Mouse (Mus musculus) spleen, adult 2 months (tissue): ENCODE results near the gene Micu1. TPM values are rescaled to one million over a fixed set of nuclear protein-coding genes. Genes with fewer than 3 reads are reported as not detected.

Experiments
- DNase-seq, 2 experiments: peaks; one replicate each; pipeline versions ENCODE4 v3.0.0 to v3.0.0-alpha.2; 2012 to 2021; ENCODE audit warnings: low spot score in 2 of 2, low read depth in 1 of 2
- H3K27ac ChIP-seq: fragments of 200-500 bp; 2 replicates; pipeline ENCODE4 v1.5.1; 2012; ENCODE audit warnings: low read length, inconsistent platforms; ENCODE audit not compliant: insufficient read depth
- H3K27me3 ChIP-seq: fragments of 200-500 bp; 2 replicates; pipeline ENCODE4 v1.6.1; 2012; ENCODE audit warnings: mild to moderate bottlenecking, moderate library complexity, low read length, inconsistent platforms; ENCODE audit not compliant: control insufficient read depth, insufficient read depth
- H3K36me3 ChIP-seq: fragments of 200-500 bp; 2 replicates; pipeline ENCODE4 v1.6.1; 2012; ENCODE audit warnings: mild to moderate bottlenecking, low read length, inconsistent platforms; ENCODE audit not compliant: control insufficient read depth, insufficient read depth
- H3K4me1 ChIP-seq: fragments of 200-500 bp; 2 replicates; pipeline ENCODE4 v1.6.1; 2011; ENCODE audit warnings: inconsistent platforms; ENCODE audit not compliant: control insufficient read depth, insufficient read depth, insufficient read length
- H3K4me3 ChIP-seq: fragments of 200-500 bp; 2 replicates; pipeline ENCODE4 v1.5.1; 2011; ENCODE audit warnings: mild to moderate bottlenecking, inconsistent platforms; ENCODE audit not compliant: insufficient read depth, insufficient read length; ENCODE audit errors: extremely low read depth
- CTCF ChIP-seq: fragments of 200-500 bp; IDR thresholded peaks from 2 replicates; pipeline ENCODE4 v1.5.1; 2011; ENCODE audit warnings: mild to moderate bottlenecking, inconsistent platforms; ENCODE audit not compliant: insufficient read depth, insufficient read length, insufficient replicate concordance; ENCODE audit errors: extremely low read depth
- POLR2A ChIP-seq: fragments of 200-500 bp; IDR thresholded peaks from 2 replicates; pipeline ENCODE4 v1.6.1; 2011; ENCODE audit warnings: low read depth, low read length, inconsistent platforms
- WGBS: fragments of 180-500 bp; shearing (Covaris S2); methylation state at CpG from one replicate; pipeline ENCODE4 v1.1.7; 2018; 5-methylcytosine and 5-hydroxymethylcytosine counted together
- polyA plus RNA-seq: library from polyadenylated mRNA; depleted of rRNA; stranded (reverse); fragments of >200 nt; gene quantifications from 2 replicates; pipeline ENCODE4 v1.2.3, GENCODE M21; 2012

Gene Micu1
- polyA plus RNA-seq, 1 experiment = 21.9 TPM

GRCm38 (mm10) chr10:59895460-59896186 lies 193.3 kb downstream of the Micu1 start:
- TF ChIP-seq CTCF (no peak), POLR2A (no peak)
- Histone ChIP-seq H3K36me3 (peaks cover 19% of the 10 kb centered on the region), H3K4me1 (peaks cover 48% of the 10 kb centered on the region), H3K4me3 (no peak overlapping the region), H3K27me3 (no peaks in the 10 kb centered on the region), H3K27ac (peak overlapping the region; percentile 94)
- no peak for DNase-seq
- 85% methylated on average over 17 of the region's 17 CpGs for WGBS

DNA sequence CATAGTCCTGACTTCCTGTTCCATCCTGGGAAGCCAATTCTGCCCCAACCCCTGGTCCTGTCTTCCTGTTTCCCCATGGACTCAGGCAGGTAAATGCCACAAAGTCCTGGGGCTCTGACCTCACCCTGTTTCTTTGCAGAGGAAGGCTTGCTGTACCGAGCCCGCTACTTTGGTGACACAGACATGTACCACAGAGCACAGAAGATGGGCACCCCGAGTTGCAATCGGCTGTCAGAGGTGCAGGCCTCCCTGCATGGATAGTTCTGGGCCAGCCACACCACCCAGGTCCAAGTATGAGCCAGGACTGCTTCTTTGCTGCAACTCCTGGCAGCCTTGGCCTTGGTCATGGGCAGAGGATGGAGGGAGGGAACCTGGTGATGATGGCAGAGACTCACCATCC lies 193.9 kb downstream of the Micu1 start:
- Histone ChIP-seq H3K27me3 (no peaks in the 10 kb centered on the region), H3K4me1 (peaks cover 54% of the 10 kb centered on the region), H3K36me3 (peaks cover 16% of the 10 kb centered on the region), H3K4me3 (no peak overlapping the region), H3K27ac (peak overlapping the region; percentile 94)
- no peak for TF ChIP-seq POLR2A
- TF ChIP-seq CTCF = no peak
- DNase-seq = no peak
- WGBS = 56% methylated on average over 4 of the region's 4 CpGs

DNA sequence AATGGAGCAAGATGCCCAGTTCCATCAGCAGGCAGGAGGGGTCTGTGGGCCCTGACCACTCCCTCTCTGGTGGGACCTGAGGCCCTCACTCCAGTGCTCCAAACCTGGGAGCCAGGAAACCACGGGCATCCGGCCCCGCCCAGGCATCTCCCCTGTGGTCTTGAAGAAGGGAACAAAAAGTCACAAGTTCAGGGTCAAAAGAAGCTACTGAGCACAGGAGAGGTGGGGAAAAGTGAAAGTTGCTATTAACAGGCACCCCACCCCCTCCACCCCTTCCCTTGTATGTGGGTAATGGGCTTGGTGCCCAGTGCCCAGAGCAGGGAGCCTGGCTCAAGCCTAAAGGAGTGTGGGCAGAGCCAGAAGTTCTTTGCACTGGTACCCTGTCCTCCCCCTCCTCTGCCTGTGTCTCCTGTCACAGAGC lies 194.6 kb downstream of the Micu1 start:
- no peak for TF ChIP-seq CTCF
- TF ChIP-seq POLR2A = no peak
- Histone ChIP-seq H3K4me3 (0 out of 2 replicates have a peak overlapping the region, but pooled peaks have one; percentile 11), H3K27ac (peak overlapping the region; percentile 94), H3K27me3 (no peaks in the 10 kb centered on the region), H3K36me3 (peaks cover 14% of the 10 kb centered on the region), H3K4me1 (peaks cover 61% of the 10 kb centered on the region)
- 6% methylated on average over 3 of the region's 3 CpGs for WGBS
- peak in 1 of 2 experiments; percentile 87 for DNase-seq

DNA sequence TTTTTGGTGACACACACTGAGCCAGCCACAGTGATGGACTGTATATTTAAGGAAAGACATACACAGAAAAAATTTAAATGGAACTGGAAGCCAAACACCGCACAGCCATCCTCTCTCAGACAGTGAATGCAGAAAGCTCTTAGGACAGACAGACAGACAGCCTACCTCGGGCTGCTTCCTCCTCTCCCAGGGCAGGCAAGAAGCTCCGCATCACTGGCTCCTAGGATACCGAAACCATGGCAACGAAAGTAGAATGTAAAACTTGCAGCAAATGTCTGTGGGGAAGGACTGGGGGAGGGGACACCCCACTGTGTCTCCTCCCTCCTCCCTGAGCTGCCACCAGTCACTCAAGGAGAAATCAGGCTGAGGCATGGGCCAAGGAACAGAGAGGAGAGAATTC lies 195.2 kb downstream of the Micu1 start:
- Histone ChIP-seq H3K36me3 (peaks cover 12% of the 10 kb centered on the region), H3K4me1 (peaks cover 67% of the 10 kb centered on the region), H3K27ac (peak overlapping the region; percentile 94), H3K4me3 (no peak overlapping the region), H3K27me3 (no peaks in the 10 kb centered on the region)
- DNase-seq = peak in 1 of 2 experiments; percentile 59
- WGBS = 11% methylated on average over 5 of the region's 5 CpGs
- TF ChIP-seq POLR2A (no peak), CTCF (no peak)

- WGBS = 80% methylated on average over 9 of the region's 9 CpGs
- Histone ChIP-seq H3K27me3 (no peaks in the 10 kb centered on the region), H3K27ac (peak overlapping the region; percentile 81), H3K36me3 (peaks cover 8% of the 10 kb centered on the region), H3K4me1 (peaks cover 70% of the 10 kb centered on the region), H3K4me3 (no peak overlapping the region)
- TF ChIP-seq POLR2A = no peak
- no peak for TF ChIP-seq CTCF
- DNase-seq = no peak
These were observed 196.0 kb downstream of the Micu1 start for GRCm38 (mm10) chr10:59898180-59898778.

- DNase-seq = no peak
- 41% methylated on average over 2 of the region's 2 CpGs for WGBS
- Histone ChIP-seq H3K4me3 (peak overlapping the region; percentile 54; the same call in 1 of the 2 replicates), H3K36me3 (peaks cover 6% of the 10 kb centered on the region), H3K27ac (peak overlapping the region; percentile 99), H3K27me3 (no peaks in the 10 kb centered on the region), H3K4me1 (peaks cover 70% of the 10 kb centered on the region)
- TF ChIP-seq CTCF (no peak), POLR2A (no peak)
These were observed 196.7 kb downstream of the Micu1 start for GRCm38 (mm10) chr10:59898935-59899334.
